Mouse (Mus musculus): ENCODE results near the gene Pimreg. TPM values are rescaled to one million over a fixed set of nuclear protein-coding genes. Genes with fewer than 3 reads are reported as not detected.

Pimreg gene
- polyA plus RNA-seq (2012; rRNA removed): 2.8 and 3.2 TPM in 2 replicates

DNA sequence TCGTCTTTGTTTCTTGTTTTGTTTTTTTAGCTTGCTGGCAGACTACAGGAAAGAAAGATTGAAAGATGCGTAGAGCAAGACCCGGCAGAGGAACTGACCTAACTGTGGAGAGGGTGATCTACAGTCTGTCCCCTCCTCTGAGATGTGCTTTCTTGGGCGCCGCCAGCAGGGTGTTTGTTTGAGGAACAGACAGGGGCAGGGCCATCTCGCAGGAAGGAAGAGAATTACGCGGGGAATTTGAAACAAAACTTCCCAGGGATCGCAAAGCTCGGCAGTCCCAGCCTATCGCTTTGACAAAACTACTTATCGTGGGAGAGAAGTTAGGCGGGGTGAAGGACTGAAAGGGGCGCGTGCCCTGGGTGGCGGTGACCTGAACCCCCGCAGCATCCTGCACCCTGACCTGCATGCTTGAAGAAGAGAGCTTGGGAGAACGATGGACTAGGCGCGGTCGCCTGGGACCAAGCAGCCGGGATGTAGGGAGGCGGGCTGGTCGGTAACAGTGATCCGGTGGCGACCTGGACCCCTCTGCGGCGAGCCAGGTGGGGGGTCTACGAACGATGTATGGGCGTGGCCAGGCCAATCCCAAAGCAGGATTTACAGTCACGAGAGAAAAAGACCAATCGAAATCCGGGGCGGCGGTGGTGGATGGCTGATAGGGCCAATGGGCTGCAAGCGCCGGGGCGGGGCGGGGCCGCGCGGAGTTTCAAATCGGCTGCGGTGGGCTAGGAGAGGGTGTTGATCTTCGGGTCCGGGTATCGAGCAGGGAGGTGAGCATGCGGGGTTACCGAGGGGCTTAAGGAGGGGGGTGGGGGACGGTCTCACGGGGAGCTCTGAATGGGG is at the start of gene Pimreg:
Gene Pimreg (plus strand): TSS at position 265 of the 840 bp plus-strand sequence.
- peak; percentile 56 for DNase-seq (ENCODE audit: low spot score)

- DNase-seq (ENCODE audit: low spot score): no peak
Observed at GRCm38 (mm10) chr11:71992438-71992837, 49.4 kb upstream of the Pimreg start.

- no peak for DNase-seq (ENCODE audit: low spot score)
Observed at GRCm38 (mm10) chr11:71995968-71996511, 45.8 kb upstream of the Pimreg start.

GRCm38 (mm10) chr11:71996805-71997204 is 45.0 kb upstream of the Pimreg start:
- no peak for DNase-seq (ENCODE audit: low spot score)

DNA sequence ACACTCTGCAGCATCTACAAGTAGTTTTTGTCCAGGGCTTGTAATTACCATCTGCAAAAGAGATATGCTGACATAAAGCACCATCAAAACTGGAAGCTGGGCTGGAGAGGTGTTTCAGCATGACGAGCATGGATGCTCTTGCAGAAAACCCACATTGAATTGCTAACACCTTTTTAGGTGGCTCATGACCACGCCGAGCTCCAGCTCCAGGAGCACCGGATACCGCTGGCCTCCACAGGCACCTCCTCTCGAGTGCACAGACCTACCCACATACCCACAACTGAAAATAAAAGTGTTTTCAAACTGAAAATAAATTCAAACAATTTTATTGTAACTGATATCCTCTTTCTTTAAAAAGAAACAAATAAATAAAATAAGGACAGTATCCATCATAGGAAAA is 41.6 kb upstream of the Pimreg start:
- no peak for DNase-seq (ENCODE audit: low spot score)

- DNase-seq (ENCODE audit: low spot score): no peak
Observed at GRCm38 (mm10) chr11:72002138-72002853, 39.5 kb upstream of the Pimreg start.

DNA sequence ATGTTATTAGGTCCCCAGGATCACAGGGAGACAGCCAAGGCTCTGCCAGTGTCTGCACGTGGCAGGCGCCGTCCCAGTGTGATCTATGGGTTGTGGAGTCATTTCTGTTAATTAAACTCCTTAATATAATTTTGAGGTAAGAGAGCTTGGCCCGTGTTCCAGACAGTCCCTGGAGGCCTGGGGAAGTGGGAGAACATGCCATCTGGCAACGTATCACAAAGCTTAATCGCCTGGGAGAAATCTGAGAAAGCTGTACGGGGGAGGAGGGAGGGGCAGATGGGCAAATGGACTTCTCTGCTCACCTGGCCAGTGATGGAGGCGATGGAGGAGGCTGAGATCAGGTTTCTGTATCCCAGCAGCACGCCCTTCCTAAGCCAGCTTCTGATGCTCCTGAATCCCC is 38.7 kb upstream of the Pimreg start:
- DNase-seq (ENCODE audit: low spot score): no peak

- DNase-seq (ENCODE audit: low spot score): no peak
Observed at GRCm38 (mm10) chr11:72005547-72005946, 36.3 kb upstream of the Pimreg start.

- DNase-seq (ENCODE audit: low spot score): no peak
Observed at GRCm38 (mm10) chr11:72010367-72010766, 31.5 kb upstream of the Pimreg start.

GRCm38 (mm10) chr11:72010940-72011722 is 30.7 kb upstream of the Pimreg start:
- DNase-seq (ENCODE audit: low spot score): no peak

DNA sequence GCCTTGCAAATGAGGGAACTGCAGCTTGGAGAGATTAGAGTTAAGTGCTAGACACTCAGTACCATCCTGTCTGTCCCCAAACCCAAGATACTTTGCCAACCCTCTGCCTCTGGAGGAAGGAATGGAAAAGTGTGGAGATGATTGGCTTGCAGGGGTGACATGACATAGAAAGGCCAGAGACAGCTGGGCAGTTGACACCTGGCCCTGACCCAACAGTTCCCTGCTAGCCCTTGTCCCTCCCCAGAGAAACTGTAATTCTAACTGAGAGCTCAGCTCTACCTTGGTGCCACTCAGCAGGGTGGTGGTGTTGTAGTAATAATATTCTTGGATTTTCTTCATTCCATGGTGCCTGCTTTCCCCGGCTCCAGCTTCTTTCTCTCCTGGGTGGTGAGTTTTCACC is 29.9 kb upstream of the Pimreg start:
- DNase-seq (ENCODE audit: low spot score): no peak

DNA sequence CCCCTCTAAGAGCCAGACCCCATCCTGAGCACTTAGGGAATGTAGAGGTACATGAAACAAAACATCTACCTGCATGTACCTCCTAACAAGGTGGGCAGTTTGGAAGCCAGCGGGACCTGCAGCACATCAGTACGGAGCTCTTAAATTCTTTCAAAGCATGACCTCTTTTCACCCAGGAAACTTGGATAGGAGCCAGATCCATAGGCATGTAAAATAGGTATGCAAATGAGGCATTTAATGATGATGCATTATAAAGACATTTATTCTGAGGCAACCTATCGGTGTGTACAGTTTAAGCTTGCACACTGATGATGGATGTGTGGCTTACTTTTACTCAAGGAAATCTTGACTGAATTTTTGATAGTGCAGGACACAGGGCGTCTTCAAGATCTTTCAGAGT is 27.2 kb upstream of the Pimreg start:
- DNase-seq (ENCODE audit: low spot score): no peak

DNA sequence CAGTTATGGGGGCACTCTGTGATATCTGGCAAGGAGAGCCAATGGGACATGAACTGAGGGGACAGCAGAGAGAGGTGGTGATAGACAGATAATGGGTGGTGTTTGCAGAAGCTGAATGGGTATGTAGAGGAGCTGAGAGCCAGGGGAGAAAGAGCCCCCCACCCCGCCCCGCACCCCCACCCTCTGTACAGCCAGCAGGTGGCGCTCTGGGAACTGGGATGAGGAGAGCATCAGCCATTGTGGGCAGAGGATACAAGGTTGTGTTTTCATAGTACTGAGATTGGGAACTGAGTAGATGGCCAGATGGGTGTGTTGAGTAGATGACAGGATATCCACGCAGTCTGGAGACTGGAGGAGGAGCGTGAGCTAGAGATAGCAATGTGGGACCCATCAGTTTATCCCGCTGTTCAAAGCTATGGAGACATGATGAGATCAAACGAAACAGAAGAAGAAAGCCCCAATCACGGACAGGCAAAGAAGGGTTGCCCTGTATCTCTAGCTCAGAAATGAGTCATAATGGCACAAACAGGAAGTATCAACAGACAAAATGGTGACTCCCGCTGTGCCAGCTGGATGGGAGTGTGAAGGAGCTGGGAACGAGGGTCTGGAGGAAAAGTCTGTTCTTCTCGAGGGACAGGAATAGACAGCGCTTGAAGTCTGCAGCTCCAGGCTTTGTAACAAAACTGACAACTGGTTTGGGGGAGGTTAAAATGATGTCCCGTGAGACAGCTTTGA is 25.1 kb upstream of the Pimreg start:
- no peak for DNase-seq (ENCODE audit: low spot score)

DNA sequence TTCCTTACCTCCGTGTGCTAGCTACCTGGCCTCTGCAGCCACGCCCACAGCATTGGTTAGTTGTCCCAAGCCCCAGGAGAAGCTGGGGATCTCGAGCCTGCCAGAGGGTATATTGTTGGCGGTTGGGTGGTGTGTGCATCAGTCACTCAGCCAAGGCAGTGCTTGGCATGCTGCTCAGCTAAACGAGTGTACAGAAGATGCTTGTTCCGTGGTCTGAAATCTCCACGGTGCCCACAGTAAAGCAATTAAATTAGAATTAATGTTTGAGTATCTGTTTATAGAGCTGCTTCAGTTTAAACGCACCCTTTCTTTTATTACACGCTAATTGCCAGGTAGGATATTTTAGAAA is 24.6 kb upstream of the Pimreg start:
- no peak for DNase-seq (ENCODE audit: low spot score)

GRCm38 (mm10) chr11:72021015-72021414 is 20.8 kb upstream of the Pimreg start:
- DNase-seq (ENCODE audit: low spot score): no peak

DNA sequence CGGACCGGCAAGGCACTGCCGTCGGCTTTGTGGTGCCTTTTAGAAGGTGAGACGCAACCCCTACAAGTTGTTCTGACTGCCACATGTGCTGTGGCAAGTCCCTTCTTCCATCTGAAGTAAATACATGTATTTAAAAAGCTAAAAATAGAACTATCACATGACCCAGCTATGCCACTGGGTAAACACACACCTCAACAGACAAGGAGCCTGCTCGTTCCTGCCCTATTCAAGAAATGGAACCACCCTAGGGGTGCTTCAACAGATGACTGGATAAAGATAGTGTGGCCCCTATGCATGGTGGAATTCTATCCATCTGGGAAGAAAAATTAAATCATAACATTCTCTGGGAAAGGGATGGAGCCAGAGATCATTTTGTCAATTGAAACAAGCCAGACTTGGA is 19.0 kb upstream of the Pimreg start:
- DNase-seq (ENCODE audit: low spot score): no peak

DNA sequence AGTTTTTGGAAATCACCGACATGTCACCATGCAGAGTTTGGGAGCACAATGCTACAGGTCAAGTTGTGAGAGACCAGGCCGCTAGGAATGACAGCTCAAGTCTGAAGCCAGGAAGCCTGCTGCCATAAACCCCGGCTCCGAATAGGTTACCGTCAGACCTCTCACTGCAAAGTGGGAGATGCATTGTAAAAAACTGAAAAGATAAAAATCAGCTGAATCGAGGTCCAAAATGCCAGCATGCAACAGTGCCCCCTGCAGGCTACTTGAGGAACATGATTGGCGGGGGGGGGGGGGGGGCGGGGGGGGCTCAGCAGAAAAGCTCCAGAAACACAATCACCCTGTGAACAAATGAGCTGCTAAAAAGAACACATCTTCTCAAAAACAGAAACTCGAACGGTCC is 18.3 kb upstream of the Pimreg start:
- no peak for DNase-seq (ENCODE audit: low spot score)

GRCm38 (mm10) chr11:72024193-72024781 is 17.5 kb upstream of the Pimreg start:
- DNase-seq (ENCODE audit: low spot score): no peak

GRCm38 (mm10) chr11:72025843-72026242 is 16.0 kb upstream of the Pimreg start:
- DNase-seq (ENCODE audit: low spot score): no peak

DNA sequence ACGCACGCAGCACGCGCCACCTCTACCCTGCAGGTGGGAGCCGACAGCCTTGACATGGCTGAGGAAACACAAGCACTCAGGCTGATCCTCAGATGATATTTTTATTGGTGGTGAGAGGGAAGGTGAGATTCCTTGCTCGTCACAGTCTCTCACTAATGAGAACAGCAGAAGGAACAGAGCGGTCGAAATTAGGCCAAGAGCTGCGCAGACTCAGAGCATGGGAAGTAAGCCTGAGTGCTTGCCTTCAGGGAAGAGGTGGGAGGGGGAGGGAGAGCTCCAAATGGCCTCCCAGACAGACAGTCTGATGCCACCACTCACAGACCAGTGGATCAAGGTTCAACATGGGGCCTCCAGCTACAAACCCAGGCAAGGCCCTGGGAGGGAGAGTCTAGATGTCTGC is 15.3 kb upstream of the Pimreg start:
- DNase-seq (ENCODE audit: low spot score): no peak

DNA sequence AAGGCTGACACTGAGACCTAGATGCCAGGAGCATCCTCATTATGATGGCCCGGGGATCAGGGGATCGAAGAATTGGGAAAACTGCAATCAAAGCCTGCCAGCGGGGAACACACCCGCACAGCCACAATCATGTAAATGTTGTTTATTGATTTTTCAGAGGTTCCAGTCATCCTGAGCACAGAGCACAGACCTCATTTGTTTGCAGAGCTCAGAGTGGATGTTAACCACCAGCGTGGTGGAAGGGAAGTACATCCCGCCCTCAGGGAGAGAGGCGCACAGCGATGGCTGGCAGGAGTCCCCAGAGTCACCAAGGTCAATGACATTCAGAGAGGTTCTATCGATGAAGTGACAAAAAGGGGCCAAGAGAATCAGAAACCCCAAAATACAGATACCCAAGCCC is 14.0 kb upstream of the Pimreg start:
- no peak for DNase-seq (ENCODE audit: low spot score)
